Mouse (Mus musculus): Measurements from ENCODE around the gene Dennd1a.

DNA sequence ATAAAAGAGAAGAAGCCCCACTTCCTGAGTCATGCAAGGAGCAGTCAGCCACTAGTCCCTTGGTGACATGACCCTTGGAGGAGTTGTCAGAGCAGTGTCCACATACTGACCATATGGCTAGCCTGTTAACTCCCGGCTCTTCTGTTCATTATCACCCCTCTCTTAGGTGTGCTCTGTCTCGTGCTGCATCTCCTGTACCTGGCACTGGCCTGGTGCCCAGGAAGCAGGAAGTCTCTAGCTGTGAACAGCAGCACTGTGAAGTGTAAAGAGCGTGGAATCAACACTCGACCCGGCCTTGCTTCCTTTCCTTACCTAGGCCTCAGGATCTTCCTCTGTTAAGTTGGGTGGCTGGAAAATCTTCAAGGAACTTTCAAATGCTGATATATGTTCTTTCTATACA, 419.8 kb downstream of the Dennd1a start:
- TF ChIP-seq EP300 (IDR thresholded peaks at IDR 0.05; ENCODE audit: insufficient read depth, low read depth, low read length): no peak
- TF ChIP-seq CTCF (IDR thresholded peaks at IDR 0.05; ENCODE audit: low read depth, low read length): no peak
- TF ChIP-seq POLR2A (IDR thresholded peaks at IDR 0.05; ENCODE audit: insufficient read depth, low read length): no peak

All from ES-Bruce4 (cell line).